Mouse (Mus musculus): ENCODE measurements around the gene Atp5c1. TPM values are rescaled to one million over a fixed set of nuclear protein-coding genes. Genes with fewer than 3 reads are reported as not detected.
A peak's percentile ranks its signal among the peaks of the same experiment; 100 is the strongest.

The Atp5c1 gene
- polyA plus RNA-seq, 1 experiment from 2014 or later, result 564 TPM

- 1% methylated on average over 37 of the region's 47 CpGs for WGBS
- no peaks in the 10 kb centered on the region for H3K27me3 ChIP-seq
- ATAC-seq, result peak; percentile 79
- peak overlapping the region; percentile 88 for H3K9ac ChIP-seq
- H3K9me3 ChIP-seq (replicated peaks), result no peaks in the 10 kb centered on the region
- peak overlapping the region; percentile 48; the same call in 1 of the 2 replicates for H3K27ac ChIP-seq
- peak overlapping the region; percentile 94 for H3K4me2 ChIP-seq
- peaks cover 22% of the 10 kb centered on the region for H3K4me1 ChIP-seq
- H3K36me3 ChIP-seq (ENCODE audit: poor library complexity, severe bottlenecking), result no peaks in the 10 kb centered on the region
- peak overlapping the region; percentile 97 for H3K4me3 ChIP-seq
These were observed 32.4 kb downstream of the Atp5c1 start for GRCm38 (mm10) chr2:10047758-10048436.

GRCm38 (mm10) chr2:10034976-10035375, 45.3 kb downstream of the Atp5c1 start:
- Histone ChIP-seq H3K9me3 (replicated peaks) (no peaks in the 10 kb centered on the region), H3K4me3 (no peak overlapping the region), H3K36me3 (ENCODE audit: poor library complexity, severe bottlenecking) (peaks cover 12% of the 10 kb centered on the region), H3K4me2 (no peak overlapping the region), H3K27me3 (no peaks in the 10 kb centered on the region), H3K9ac (no peak overlapping the region), H3K4me1 (no peaks in the 10 kb centered on the region), H3K27ac (no peak overlapping the region)
- no peak for ATAC-seq
- WGBS, result 86% methylated on average over 3 of the region's 3 CpGs

- Histone ChIP-seq H3K27ac (no peak overlapping the region), H3K9ac (no peak overlapping the region), H3K9me3 (replicated peaks) (no peaks in the 10 kb centered on the region), H3K4me2 (no peak overlapping the region), H3K27me3 (no peaks in the 10 kb centered on the region), H3K36me3 (ENCODE audit: poor library complexity, severe bottlenecking) (0 out of 2 replicates have a peak, but pooled peaks cover 2% of the 10 kb centered on the region), H3K4me3 (no peak overlapping the region), H3K4me1 (0 out of 2 replicates have a peak, but pooled peaks cover 9% of the 10 kb centered on the region)
- WGBS, result 73% methylated on average over 4 of the region's 4 CpGs
- ATAC-seq, result no peak
These were observed 46.6 kb downstream of the Atp5c1 start for GRCm38 (mm10) chr2:10033684-10034083.

GRCm38 (mm10) chr2:10029755-10030154, 50.6 kb downstream of the Atp5c1 start:
- no peaks in the 10 kb centered on the region for H3K36me3 ChIP-seq (ENCODE audit: poor library complexity, severe bottlenecking)
- WGBS, result 66% methylated on average over 7 of the region's 7 CpGs
- no peak overlapping the region for H3K4me3 ChIP-seq
- no peaks in the 10 kb centered on the region for H3K27me3 ChIP-seq
- no peaks in the 10 kb centered on the region for H3K9me3 ChIP-seq (replicated peaks)
- ATAC-seq, result no peak
- 0 out of 2 replicates have a peak overlapping the region, but pooled peaks have one; percentile 5 for H3K4me2 ChIP-seq
- no peak overlapping the region for H3K27ac ChIP-seq
- 0 out of 2 replicates have a peak, but pooled peaks cover 9% of the 10 kb centered on the region for H3K4me1 ChIP-seq
- no peak overlapping the region for H3K9ac ChIP-seq

GRCm38 (mm10) chr2:10024264-10024663, 56.0 kb downstream of the Atp5c1 start:
- H3K4me1 ChIP-seq, result 0 out of 2 replicates have a peak, but pooled peaks cover 1% of the 10 kb centered on the region
- ATAC-seq, result no peak
- H3K9ac ChIP-seq, result no peak overlapping the region
- H3K36me3 ChIP-seq (ENCODE audit: poor library complexity, severe bottlenecking), result no peaks in the 10 kb centered on the region
- no peaks in the 10 kb centered on the region for H3K9me3 ChIP-seq (replicated peaks)
- H3K4me3 ChIP-seq, result no peak overlapping the region
- 90% methylated on average over 6 of the region's 6 CpGs for WGBS
- H3K27ac ChIP-seq, result no peak overlapping the region
- H3K4me2 ChIP-seq, result no peak overlapping the region
- no peaks in the 10 kb centered on the region for H3K27me3 ChIP-seq

- no peaks in the 10 kb centered on the region for H3K36me3 ChIP-seq (ENCODE audit: poor library complexity, severe bottlenecking)
- H3K4me3 ChIP-seq, result no peak overlapping the region
- H3K27me3 ChIP-seq, result no peaks in the 10 kb centered on the region
- no peaks in the 10 kb centered on the region for H3K9me3 ChIP-seq (replicated peaks)
- H3K4me2 ChIP-seq, result no peak overlapping the region
- no peak overlapping the region for H3K27ac ChIP-seq
- 90% methylated on average over 11 of the region's 11 CpGs for WGBS
- ATAC-seq, result no peak
- no peak overlapping the region for H3K9ac ChIP-seq
- H3K4me1 ChIP-seq, result no peaks in the 10 kb centered on the region
These were observed 59.0 kb downstream of the Atp5c1 start for GRCm38 (mm10) chr2:10021296-10021695.

GRCm38 (mm10) chr2:10014951-10015635, 65.2 kb downstream of the Atp5c1 start:
- 87% methylated on average over 10 of the region's 10 CpGs for WGBS
- H3K36me3 ChIP-seq (ENCODE audit: poor library complexity, severe bottlenecking), result no peaks in the 10 kb centered on the region
- H3K27ac ChIP-seq, result no peak overlapping the region
- no peak overlapping the region for H3K9ac ChIP-seq
- H3K4me3 ChIP-seq, result no peak overlapping the region
- ATAC-seq, result no peak
- H3K4me2 ChIP-seq, result no peak overlapping the region
- H3K27me3 ChIP-seq, result no peaks in the 10 kb centered on the region
- no peaks in the 10 kb centered on the region for H3K9me3 ChIP-seq (replicated peaks)
- no peaks in the 10 kb centered on the region for H3K4me1 ChIP-seq

GRCm38 (mm10) chr2:10010263-10010909, 69.9 kb downstream of the Atp5c1 start:
- H3K4me3 ChIP-seq, result no peak overlapping the region
- no peaks in the 10 kb centered on the region for H3K27me3 ChIP-seq
- WGBS, result 32% methylated on average over 7 of the region's 7 CpGs
- ATAC-seq, result peak; percentile 80
- no peak overlapping the region for H3K9ac ChIP-seq
- no peaks in the 10 kb centered on the region for H3K4me1 ChIP-seq
- H3K36me3 ChIP-seq (ENCODE audit: poor library complexity, severe bottlenecking), result no peaks in the 10 kb centered on the region
- H3K9me3 ChIP-seq (replicated peaks), result no peaks in the 10 kb centered on the region
- H3K4me2 ChIP-seq, result no peak overlapping the region
- H3K27ac ChIP-seq, result no peak overlapping the region

GRCm38 (mm10) chr2:10009671-10010254, 70.5 kb downstream of the Atp5c1 start:
- Histone ChIP-seq H3K4me2 (no peak overlapping the region), H3K27me3 (no peaks in the 10 kb centered on the region), H3K9ac (no peak overlapping the region), H3K27ac (no peak overlapping the region), H3K4me1 (no peaks in the 10 kb centered on the region), H3K36me3 (ENCODE audit: poor library complexity, severe bottlenecking) (no peaks in the 10 kb centered on the region), H3K4me3 (no peak overlapping the region), H3K9me3 (replicated peaks) (no peaks in the 10 kb centered on the region)
- WGBS, result 78% methylated on average over 13 of the region's 13 CpGs
- ATAC-seq, result no peak; the same call in 1 of the 2 replicates

- no peak overlapping the region for H3K9ac ChIP-seq
- no peak for ATAC-seq
- no peaks in the 10 kb centered on the region for H3K4me1 ChIP-seq
- H3K27ac ChIP-seq, result no peak overlapping the region
- no peaks in the 10 kb centered on the region for H3K27me3 ChIP-seq
- 90% methylated on average over 4 of the region's 4 CpGs for WGBS
- H3K9me3 ChIP-seq (replicated peaks), result no peaks in the 10 kb centered on the region
- no peak overlapping the region for H3K4me3 ChIP-seq
- H3K4me2 ChIP-seq, result no peak overlapping the region
- H3K36me3 ChIP-seq (ENCODE audit: poor library complexity, severe bottlenecking), result no peaks in the 10 kb centered on the region
These were observed 71.7 kb downstream of the Atp5c1 start for GRCm38 (mm10) chr2:10008593-10008992.
